Mouse (Mus musculus) testis, adult 2 months (tissue): Measurements from ENCODE around the gene Fam214b. TPM values are rescaled to one million over a fixed set of nuclear protein-coding genes. Genes with fewer than 3 reads are reported as not detected.
A peak's percentile ranks its signal among the peaks of the same experiment; 100 is the strongest.

ENCODE experiments used
- H3K27ac ChIP-seq: fragments of 200-500 bp; 2 replicates; pipeline ENCODE4 v1.5.1; 2012; ENCODE audit warnings: low read depth, low read length; ENCODE audit not compliant: control insufficient read depth, insufficient read depth
- H3K27me3 ChIP-seq: fragments of 200-500 bp; 2 replicates; pipeline ENCODE4 v1.6.1; 2012; ENCODE audit warnings: mild to moderate bottlenecking, low read length, moderate library complexity; ENCODE audit not compliant: control insufficient read depth, insufficient read depth
- H3K36me3 ChIP-seq: fragments of 200-500 bp; 2 replicates; pipeline ENCODE4 v1.6.1; 2012; ENCODE audit warnings: mild to moderate bottlenecking, low read length; ENCODE audit not compliant: control insufficient read depth, insufficient read depth
- H3K4me1 ChIP-seq: fragments of 200-500 bp; 2 replicates; pipeline ENCODE4 v1.6.1; 2012; ENCODE audit warnings: low read length; ENCODE audit not compliant: control insufficient read depth, insufficient read depth
- H3K4me3 ChIP-seq: fragments of 200-500 bp; 2 replicates; pipeline ENCODE4 v1.5.1; 2012; ENCODE audit warnings: low read depth, mild to moderate bottlenecking, low read length, moderate library complexity, mixed read lengths; ENCODE audit not compliant: control insufficient read depth
- CTCF ChIP-seq: fragments of 200-500 bp; IDR thresholded peaks from 2 replicates; pipeline ENCODE4 v1.5.1; 2012; ENCODE audit warnings: low read depth, mild to moderate bottlenecking, inconsistent platforms, low read length, moderate library complexity; ENCODE audit not compliant: control insufficient read depth, insufficient read depth, insufficient replicate concordance
- POLR2A ChIP-seq: fragments of 200-500 bp; IDR thresholded peaks from 2 replicates; pipeline ENCODE4 v1.6.1; 2012; ENCODE audit warnings: low read depth, mild to moderate bottlenecking, inconsistent platforms, low read length, moderate library complexity; ENCODE audit not compliant: control insufficient read depth
- polyA plus RNA-seq: library from polyadenylated mRNA; depleted of rRNA; stranded (reverse); fragments of >200 nt; gene quantifications from 2 replicates; pipeline ENCODE4 v1.2.3, GENCODE M21; 2012

Fam214b gene
- polyA plus RNA-seq, 1 experiment, result 41.4 TPM

GRCm38 (mm10) chr4:43030352-43030751 is 15.7 kb downstream of the Fam214b start:
- Histone ChIP-seq H3K27ac (0 out of 2 replicates have a peak overlapping the region, but pooled peaks have one; percentile 41), H3K36me3 (no peaks in the 10 kb centered on the region)

GRCm38 (mm10) chr4:43029749-43030148 is 16.3 kb downstream of the Fam214b start:
- Histone ChIP-seq H3K27me3 (no peaks in the 10 kb centered on the region), H3K36me3 (no peaks in the 10 kb centered on the region), H3K4me1 (peaks cover 8% of the 10 kb centered on the region), H3K4me3 (no peak overlapping the region), H3K27ac (no peak overlapping the region)
- TF ChIP-seq CTCF, result no peak
- TF ChIP-seq POLR2A, result no peak

More at GRCm38 (mm10) chr4:43030352-43030751, 15.7 kb downstream of the Fam214b start:
- Histone ChIP-seq H3K4me3 (peak overlapping the region; percentile 87; the same call in 1 of the 2 replicates), H3K27me3 (no peaks in the 10 kb centered on the region), H3K4me1 (peaks cover 4% of the 10 kb centered on the region; the same call in 1 of the 2 replicates)
- no peak for TF ChIP-seq CTCF
- no peak for TF ChIP-seq POLR2A

DNA sequence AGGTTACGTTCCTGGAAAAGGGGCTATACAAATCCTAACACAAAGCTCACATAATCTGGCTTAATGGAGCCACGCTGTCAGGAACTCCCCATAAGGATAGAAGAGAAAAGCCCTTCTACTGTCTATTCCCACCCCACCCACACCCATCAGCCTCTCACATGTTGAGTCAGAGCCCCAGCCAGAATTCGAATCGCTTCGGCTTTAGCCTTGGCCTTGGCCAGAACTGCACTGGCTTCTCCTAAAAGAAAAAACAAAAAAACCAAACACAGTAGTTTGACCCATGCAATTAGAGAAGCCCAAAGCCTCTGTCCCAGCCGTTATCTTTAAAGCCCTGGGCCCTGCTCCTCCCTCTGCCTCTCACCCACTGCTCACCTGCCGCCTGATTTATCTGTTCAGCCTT is 16.9 kb downstream of the Fam214b start:
- no peaks in the 10 kb centered on the region for H3K36me3 ChIP-seq
- H3K27ac ChIP-seq, result no peak overlapping the region
- H3K27me3 ChIP-seq, result no peaks in the 10 kb centered on the region
- H3K4me3 ChIP-seq, result no peak overlapping the region
- no peak for TF ChIP-seq CTCF
- no peak for TF ChIP-seq POLR2A
- peaks cover 12% of the 10 kb centered on the region for H3K4me1 ChIP-seq

GRCm38 (mm10) chr4:43025084-43025960 is 20.7 kb downstream of the Fam214b start, which contains the start of gene Pigo:
Gene Pigo, minus strand, starts transcription at chr4:43025819.
- H3K27me3 ChIP-seq, result no peaks in the 10 kb centered on the region
- TF ChIP-seq POLR2A (peak; percentile 86), CTCF (peak; percentile 93)
- H3K36me3 ChIP-seq, result no peaks in the 10 kb centered on the region
- H3K27ac ChIP-seq, result peak within 1 kb of the TSS; percentile 93
- peak within 1 kb of the TSS; percentile 98 for H3K4me3 ChIP-seq
- H3K4me1 ChIP-seq, result peaks cover 12% of the 10 kb centered on the region

DNA sequence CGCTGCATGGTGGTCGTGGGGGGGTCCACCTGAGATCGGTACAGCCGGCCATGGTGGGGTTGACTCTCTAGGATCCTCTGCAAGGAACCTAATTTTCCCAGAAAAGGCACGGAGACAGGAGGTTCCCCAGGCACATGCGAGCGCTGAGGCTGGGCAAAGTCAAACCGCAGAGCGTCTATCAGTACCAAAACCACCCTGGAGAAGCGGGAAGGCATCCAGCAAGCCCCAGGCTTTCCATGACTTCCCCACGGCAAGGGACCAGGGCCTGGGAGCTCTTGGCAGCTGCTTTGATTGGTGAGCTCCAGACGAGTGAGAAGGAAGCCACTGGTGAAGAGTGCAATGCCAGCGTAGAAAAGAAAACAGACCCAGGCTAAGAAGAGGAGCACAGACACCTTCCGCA is 21.3 kb downstream of the Fam214b start:
- Histone ChIP-seq H3K27me3 (no peaks in the 10 kb centered on the region), H3K36me3 (no peaks in the 10 kb centered on the region), H3K4me3 (peak overlapping the region; percentile 98), H3K4me1 (peaks cover 16% of the 10 kb centered on the region), H3K27ac (peak overlapping the region; percentile 93; the same call in 1 of the 2 replicates)
- TF ChIP-seq POLR2A (no peak), CTCF (no peak)

DNA sequence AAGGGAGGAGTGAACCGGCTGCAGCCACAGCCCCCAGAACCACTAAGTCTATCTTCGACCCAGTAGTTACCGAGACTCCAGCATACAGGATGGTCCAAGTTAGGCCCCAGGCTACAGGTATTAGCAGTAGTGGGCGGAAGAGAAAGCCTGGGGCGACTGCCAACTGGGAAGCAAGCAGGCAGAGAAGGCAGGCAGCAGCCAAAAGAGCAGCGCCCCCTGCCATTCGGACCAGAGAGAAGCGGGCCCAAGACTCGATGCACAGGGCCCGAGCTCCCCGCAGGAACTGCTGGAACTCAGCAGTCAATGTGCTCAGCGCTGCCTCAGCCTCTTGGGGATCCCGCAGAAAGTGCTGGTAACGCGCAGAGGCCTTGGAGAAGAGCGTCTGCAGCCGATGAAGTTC is 24.7 kb downstream of the Fam214b start:
- TF ChIP-seq CTCF (no peak), POLR2A (no peak)
- no peak overlapping the region for H3K4me3 ChIP-seq
- H3K36me3 ChIP-seq, result no peaks in the 10 kb centered on the region; the same call in 1 of the 2 replicates

DNA sequence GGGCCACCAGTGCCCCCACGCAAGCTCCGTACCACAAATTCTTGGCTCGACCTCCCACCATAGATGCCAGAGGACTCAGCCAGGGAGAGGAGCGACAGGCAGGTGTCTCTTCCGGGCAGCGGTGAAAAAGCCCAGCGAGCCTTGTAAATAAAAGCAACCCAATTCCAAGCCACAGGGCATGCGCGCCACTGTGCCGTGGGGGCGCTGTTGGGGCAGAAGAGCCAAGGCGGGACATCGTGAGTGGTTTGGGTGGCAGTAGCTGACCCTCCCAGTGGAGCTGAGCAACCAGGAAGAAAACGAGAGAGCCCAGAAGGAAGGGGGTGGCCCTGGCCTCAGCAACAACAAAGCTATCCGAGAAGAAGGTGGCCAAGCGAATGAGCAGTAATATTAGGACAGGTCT is 25.1 kb downstream of the Fam214b start:
- Histone ChIP-seq H3K4me1 (peaks cover 24% of the 10 kb centered on the region), H3K36me3 (no peaks in the 10 kb centered on the region; the same call in 1 of the 2 replicates), H3K4me3 (no peak overlapping the region), H3K27me3 (no peaks in the 10 kb centered on the region), H3K27ac (no peak overlapping the region)
- TF ChIP-seq CTCF (no peak), POLR2A (no peak)

More for the DNA sequence above, 24.7 kb downstream of the Fam214b start:
- Histone ChIP-seq H3K27ac (no peak overlapping the region), H3K27me3 (no peaks in the 10 kb centered on the region), H3K4me1 (peaks cover 24% of the 10 kb centered on the region)
